Mouse (Mus musculus) gastrocnemius, adult 8-10 months (tissue): ENCODE results near the gene Efr3b. TPM values are rescaled to one million over a fixed set of nuclear protein-coding genes. Genes with fewer than 3 reads are reported as not detected.

Experiments
- DNase-seq, 2 experiments: peaks; one replicate each; pipeline ENCODE4 v3.0.0; 2022; ENCODE audit warnings: low spot score in 2 of 2
- total RNA-seq, 4 experiments: library from RNA; stranded (reverse); gene quantifications; 2 replicates each; pipeline ENCODE4 v1.2.4; 2022

Efr3b gene
- total RNA-seq = 1 to 10 TPM; 2.0 to 5.9 (median 3.4) TPM

- peak; percentile 47 to 68 for DNase-seq
Measured at GRCm38 (mm10) chr12:4038061-4039041, at the start of gene Efr3b. TSS of gene Efr3b (minus strand) at chr12:4038915.

DNA sequence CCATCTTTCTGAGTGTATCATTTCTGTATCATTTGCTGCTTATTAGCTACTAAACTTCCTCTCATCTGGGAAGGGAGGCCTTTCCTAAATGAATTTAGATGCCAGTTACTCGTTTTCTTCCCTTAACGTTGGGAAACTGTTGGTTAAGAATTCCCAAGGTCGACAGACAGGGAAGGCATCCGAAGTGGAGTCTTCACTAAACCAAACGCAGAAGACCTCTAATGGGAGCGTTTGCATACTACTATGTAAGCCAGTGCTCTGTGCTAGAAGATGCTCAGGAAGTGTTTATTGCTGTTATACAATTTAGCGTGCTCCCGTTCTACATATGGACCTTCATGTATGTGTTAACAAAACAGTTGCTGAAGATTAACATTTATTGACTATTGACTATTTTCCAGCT is 44.7 kb upstream of the Efr3b start:
- no peak for DNase-seq

GRCm38 (mm10) chr12:4082132-4083001 is 43.7 kb upstream of the Efr3b start, which contains the start of gene Dnajc27:
TSS of gene Dnajc27 (plus strand) at chr12:4082583.
- DNase-seq = peak; percentile 92 to 93

DNA sequence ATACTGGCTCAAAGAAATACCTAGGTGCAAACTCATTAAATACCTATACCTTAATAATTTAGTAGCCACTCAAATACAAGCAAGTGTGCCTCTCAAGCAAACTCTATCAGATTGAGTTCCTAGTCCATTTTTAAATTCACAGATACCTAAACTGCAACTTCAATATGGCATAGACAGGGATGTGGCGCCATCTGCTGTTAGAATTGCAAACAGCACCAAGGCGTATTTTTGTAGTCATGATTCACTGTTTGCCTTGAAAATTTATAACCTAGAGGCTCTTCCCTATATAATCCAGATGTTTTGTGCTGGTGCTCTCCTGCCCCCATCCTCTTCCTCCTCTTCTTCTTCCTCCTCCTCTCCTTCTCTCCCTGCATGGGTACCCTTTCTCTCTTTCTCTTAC is 41.6 kb upstream of the Efr3b start:
- peak; percentile 42 to 53 for DNase-seq

DNA sequence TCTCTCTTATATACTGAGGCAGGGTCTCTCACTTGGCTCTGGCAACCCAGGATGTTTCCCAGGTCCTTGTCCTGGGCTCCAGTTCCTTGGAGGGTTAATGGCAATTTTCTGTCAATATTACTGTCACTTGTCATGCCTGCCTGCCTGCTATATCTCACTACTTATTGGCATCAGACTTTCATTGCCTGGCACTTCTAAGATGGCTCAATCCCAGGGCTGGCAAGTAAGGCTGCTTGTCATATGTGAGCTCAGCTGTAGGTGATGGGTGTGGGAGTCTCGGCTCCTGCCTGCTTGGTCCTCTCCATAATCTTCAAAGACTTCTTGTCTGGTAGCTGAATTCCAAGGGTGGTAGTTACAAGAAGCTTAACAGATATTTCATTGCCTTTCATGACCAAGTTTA is 39.4 kb upstream of the Efr3b start:
- no peak for DNase-seq

- no peak for DNase-seq
Measured at GRCm38 (mm10) chr12:4076383-4076782, 37.7 kb upstream of the Efr3b start.

GRCm38 (mm10) chr12:4075407-4075806 is 36.7 kb upstream of the Efr3b start:
- DNase-seq = no peak

DNA sequence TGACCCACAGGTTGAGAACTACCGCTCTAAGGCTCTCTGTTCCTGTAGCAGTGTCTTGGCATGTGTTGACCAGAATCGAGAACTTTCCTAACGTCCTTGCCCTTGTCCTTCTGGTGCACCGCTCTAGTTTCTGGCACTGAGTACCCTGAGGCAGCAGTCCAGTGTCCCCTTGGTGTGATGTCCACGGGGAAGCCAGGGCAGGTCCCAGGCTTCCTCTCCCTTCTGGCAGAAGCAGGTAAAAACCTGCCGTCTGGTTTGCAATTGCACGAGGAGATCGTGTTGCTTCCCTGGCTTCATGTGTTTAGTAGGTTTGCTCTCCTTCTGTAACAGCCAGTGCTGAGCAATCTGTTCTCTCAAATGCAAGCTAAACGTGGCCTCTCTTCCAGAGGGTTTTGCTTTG is 33.0 kb upstream of the Efr3b start:
- DNase-seq = no peak

- DNase-seq = no peak
Measured at GRCm38 (mm10) chr12:4068551-4068950, 29.8 kb upstream of the Efr3b start.

- no peak for DNase-seq
Measured at GRCm38 (mm10) chr12:4066681-4067459, 28.2 kb upstream of the Efr3b start.

DNA sequence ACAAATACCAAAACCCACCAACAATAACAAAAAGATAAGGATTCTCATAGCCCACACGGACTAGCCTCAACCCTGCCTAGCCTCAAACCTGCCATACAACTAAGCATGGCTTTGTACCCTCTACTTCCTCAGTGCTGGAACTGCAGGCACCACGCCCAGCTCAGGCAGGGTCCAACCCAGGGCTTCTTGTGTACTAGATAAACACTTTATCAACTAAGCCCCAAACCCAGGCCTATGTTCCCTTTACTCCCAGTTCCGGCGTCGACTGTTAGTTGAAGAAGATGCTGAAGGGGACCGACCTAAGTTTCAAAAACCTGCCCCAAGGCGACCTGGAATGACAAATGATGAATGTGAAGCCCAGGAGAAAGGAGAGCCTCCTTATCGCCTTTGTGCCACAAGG is 27.2 kb upstream of the Efr3b start:
- DNase-seq = no peak

GRCm38 (mm10) chr12:4065498-4065897 is 26.8 kb upstream of the Efr3b start:
- no peak for DNase-seq

GRCm38 (mm10) chr12:4059683-4060082 is 21.0 kb upstream of the Efr3b start:
- DNase-seq = no peak

GRCm38 (mm10) chr12:4058321-4058720 is 19.6 kb upstream of the Efr3b start:
- DNase-seq = peak; percentile 26 to 42

- no peak for DNase-seq
Measured at GRCm38 (mm10) chr12:4054845-4055244, 16.1 kb upstream of the Efr3b start.

- no peak for DNase-seq
Measured at GRCm38 (mm10) chr12:4053643-4054042, 14.9 kb upstream of the Efr3b start.

GRCm38 (mm10) chr12:4050861-4051425 is 12.2 kb upstream of the Efr3b start:
- DNase-seq = no peak

GRCm38 (mm10) chr12:4048031-4048430 is 9.3 kb upstream of the Efr3b start:
- no peak for DNase-seq

DNA sequence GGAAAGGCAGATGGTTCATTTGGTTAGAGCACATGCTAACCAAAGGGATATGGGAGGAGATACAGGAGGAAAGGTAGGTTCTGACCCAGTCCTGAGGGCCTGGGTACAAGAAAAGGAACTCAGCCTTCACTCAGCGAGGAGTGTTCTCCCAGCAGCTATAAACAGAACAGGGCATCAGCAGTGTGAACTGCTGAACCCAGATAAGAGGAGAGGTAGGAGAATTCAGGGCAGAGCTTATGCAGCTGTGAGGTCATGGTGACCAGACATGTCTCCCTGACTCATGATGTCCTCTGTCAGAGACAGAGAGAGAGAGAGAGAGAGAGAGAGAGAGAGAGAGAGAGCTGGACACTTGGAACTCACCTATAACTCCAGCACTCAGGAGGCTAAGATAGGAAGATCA is 7.3 kb upstream of the Efr3b start:
- no peak for DNase-seq

GRCm38 (mm10) chr12:4042411-4042810 is 3.7 kb upstream of the Efr3b start:
- DNase-seq = no peak

- no peak for DNase-seq
Measured at GRCm38 (mm10) chr12:4039046-4039445, 331 bp upstream of the Efr3b start.
